8 mouse cellular contexts compared by ENCODE assay signal in genomic region chr2:22895282-22896273, GRCm38 (mm10). TPM values are rescaled to one million over a fixed set of nuclear protein-coding genes. Genes with fewer than 3 reads are reported as not detected.
DNase-seq lines count a peak whose midpoint lies in the region; ATAC-seq lines count a peak whose summit lies in the region.

TSS of gene Pdss1 (plus strand) at chr2:22895522.

- WGBS in heart, embryonic 10.5 days = under 1% methylated on average over 81 of the region's 81 CpGs
- WGBS in kidney, embryonic 15.5 days = under 1% methylated on average over 81 of the region's 81 CpGs

- H3K4me2 ChIP-seq in kidney, embryonic 15.5 days = peak within 1 kb of the TSS; percentile 82

- ATAC-seq in erythroblast, adult 5-6 weeks (replicated peaks; ENCODE audit: low FRiP score, poor library complexity, severe bottlenecking) = peak; percentile 99
- ATAC-seq in kidney, embryonic 15.5 days (replicated peaks; ENCODE audit: low FRiP score) = peak; percentile 99
- peak; percentile 96 for ATAC-seq in monocyte, adult 5-6 weeks (replicated peaks; ENCODE audit: insufficient number of reproducible peaks, low FRiP score, low TSS enrichment, poor library complexity, severe bottlenecking)

- DNase-seq in B cell, adult 2 months = peak; percentile 89 to 90
- peak; percentile 98 for DNase-seq in brain, adult 2 months (ENCODE audit: low read depth, low spot score)
- DNase-seq in heart, embryonic 10.5 days (ENCODE audit: low spot score) = peak; percentile 96
- peak; percentile 92 for DNase-seq in liver
- DNase-seq in spleen, postnatal 4 days (ENCODE audit: low spot score in 2 of 2) = peak; percentile 88 to 93

- H3K9me3 ChIP-seq in heart, embryonic 10.5 days = no peaks in the 10 kb centered on the region
- H3K9me3 ChIP-seq in kidney, embryonic 15.5 days (replicated peaks) = no peaks in the 10 kb centered on the region

- no peaks in the 10 kb centered on the region for H3K27me3 ChIP-seq in heart, embryonic 10.5 days (ENCODE audit: insufficient read depth, poor library complexity, severe bottlenecking)
- H3K27me3 ChIP-seq in kidney, embryonic 15.5 days = no peaks in the 10 kb centered on the region

- H3K9ac ChIP-seq in kidney, embryonic 15.5 days = peak within 1 kb of the TSS; percentile 73

- H3K27ac ChIP-seq in heart, embryonic 10.5 days = peak within 1 kb of the TSS; percentile 94
- peak within 1 kb of the TSS; percentile 84 for H3K27ac ChIP-seq in kidney, embryonic 15.5 days

- H3K36me3 ChIP-seq in heart, embryonic 10.5 days = no peaks in the 10 kb centered on the region
- H3K36me3 ChIP-seq in kidney, embryonic 15.5 days = no peaks in the 10 kb centered on the region; the same call in 1 of the 2 replicates

- no peaks in the 10 kb centered on the region for H3K4me1 ChIP-seq in heart, embryonic 10.5 days
- H3K4me1 ChIP-seq in kidney, embryonic 15.5 days = no peaks in the 10 kb centered on the region

- peak within 1 kb of the TSS; percentile 91 for H3K4me3 ChIP-seq in heart, embryonic 10.5 days
- peak within 1 kb of the TSS; percentile 93 for H3K4me3 ChIP-seq in kidney, embryonic 15.5 days (replicated peaks)

RNA-seq across cellular contexts. Expression of gene Pdss1, which starts in this region (rescaled TPM):
- total RNA-seq in erythroblast, adult 5-6 weeks (2015; ENCODE audit: low replicate concordance) = 6.3 and 17.9 TPM in 2 replicates
- 2.6 and 7.8 TPM in 2 replicates for total RNA-seq in erythroblast, adult 5-6 weeks (2017; ENCODE audit: low replicate concordance)
- 33.1 and 37.5 TPM in 2 replicates for polyA plus RNA-seq in heart, embryonic 10.5 days (2016; fragmentation: Nextera tagmentation; extraction: Ambion mirVana)
- 23.7 and 24.0 TPM in 2 replicates for polyA plus RNA-seq in kidney, embryonic 15.5 days (2015; fragmentation: Nextera tagmentation; extraction: Ambion mirVana)
- total RNA-seq in monocyte, adult 5-6 weeks (2017) = 9.2 to 14.2 TPM (median 11.3 TPM) in 3 replicates

Comparison
In these comparisons a context has a peak if more than half of its experiments do, and no peak if none do; other contexts are left out.
1. Peak in every context shown above with its lines: DNase-seq, ATAC-seq, H3K4me3 ChIP-seq and H3K27ac ChIP-seq.